Mouse (Mus musculus): Measurements from ENCODE around the gene Rrp1b.
A peak's percentile ranks its signal among the peaks of the same experiment; 100 is the strongest.

The Rrp1b gene

GRCm38 (mm10) chr17:32035609-32036508, at the start of gene Rrp1b, which contains the start of gene Hsf2bp:
Gene Rrp1b, plus strand, starts transcription at chr17:32036100.
Gene Hsf2bp, minus strand, starts transcription at chr17:32036349.
- peak; percentile 89 for DNase-seq

- no peak for DNase-seq
Measured at GRCm38 (mm10) chr17:31986915-31987314, 49.0 kb upstream of the Rrp1b start.

GRCm38 (mm10) chr17:31989035-31989434, 46.9 kb upstream of the Rrp1b start:
- DNase-seq, result no peak

- no peak for DNase-seq
Measured at GRCm38 (mm10) chr17:31992004-31992403, 43.9 kb upstream of the Rrp1b start.

- no peak for DNase-seq
Measured at GRCm38 (mm10) chr17:31993354-31993753, 42.5 kb upstream of the Rrp1b start.

- no peak for DNase-seq
Measured at GRCm38 (mm10) chr17:31994132-31994531, 41.8 kb upstream of the Rrp1b start.

- DNase-seq, result no peak
Measured at GRCm38 (mm10) chr17:31995784-31996183, 40.1 kb upstream of the Rrp1b start.

GRCm38 (mm10) chr17:31996331-31996730, 39.6 kb upstream of the Rrp1b start:
- no peak for DNase-seq

GRCm38 (mm10) chr17:31998351-31998750, 37.5 kb upstream of the Rrp1b start:
- no peak for DNase-seq

- DNase-seq, result no peak
Measured at GRCm38 (mm10) chr17:32003251-32003650, 32.6 kb upstream of the Rrp1b start.

GRCm38 (mm10) chr17:32006800-32007199, 29.1 kb upstream of the Rrp1b start:
- no peak for DNase-seq

GRCm38 (mm10) chr17:32011694-32012093, 24.2 kb upstream of the Rrp1b start:
- DNase-seq, result no peak

GRCm38 (mm10) chr17:32012254-32012653, 23.6 kb upstream of the Rrp1b start:
- no peak for DNase-seq

- DNase-seq, result no peak
Measured at GRCm38 (mm10) chr17:32013659-32014058, 22.2 kb upstream of the Rrp1b start.

GRCm38 (mm10) chr17:32016481-32016880, 19.4 kb upstream of the Rrp1b start:
- DNase-seq, result no peak

GRCm38 (mm10) chr17:32018127-32018894, 17.6 kb upstream of the Rrp1b start:
- DNase-seq, result no peak

GRCm38 (mm10) chr17:32021981-32022380, 13.9 kb upstream of the Rrp1b start:
- DNase-seq, result no peak

GRCm38 (mm10) chr17:32022551-32022950, 13.3 kb upstream of the Rrp1b start:
- DNase-seq, result peak; percentile 43

- no peak for DNase-seq
Measured at GRCm38 (mm10) chr17:32023088-32023487, 12.8 kb upstream of the Rrp1b start.

- DNase-seq, result no peak
Measured at GRCm38 (mm10) chr17:32024671-32025073, 11.2 kb upstream of the Rrp1b start.

GRCm38 (mm10) chr17:32025386-32025785, 10.5 kb upstream of the Rrp1b start:
- peak; percentile 87 for DNase-seq

- no peak for DNase-seq
Measured at GRCm38 (mm10) chr17:32027666-32028065, 8.2 kb upstream of the Rrp1b start.

- no peak for DNase-seq
Measured at GRCm38 (mm10) chr17:32028301-32028700, 7.6 kb upstream of the Rrp1b start.

GRCm38 (mm10) chr17:32031684-32032083, 4.2 kb upstream of the Rrp1b start:
- no peak for DNase-seq
